Mouse (Mus musculus) limb, embryonic 15.5 days (tissue): ENCODE data around the gene Mypn. TPM values are rescaled to one million over a fixed set of nuclear protein-coding genes. Genes with fewer than 3 reads are reported as not detected.

Source experiments
- ATAC-seq: fragments of 200-750 bp; cut with Nextera tagmentation; 2 replicates; pipeline ENCODE4 v1.8.0; 2017; ENCODE audit warnings: low read depth, moderate TSS enrichment; ENCODE audit not compliant: insufficient number of reproducible peaks, low FRiP score, low TSS enrichment
- H3K27ac ChIP-seq: fragments of 300-500 bp; sonication (generic); 2 replicates; pipeline ENCODE4 v1.5.1; 2015; ENCODE audit warnings: moderate library complexity, mild to moderate bottlenecking, inconsistent platforms
- H3K27me3 ChIP-seq: fragments of 300-500 bp; sonication (generic); 2 replicates; pipeline ENCODE4 v1.6.1; 2015; ENCODE audit warnings: inconsistent platforms
- H3K36me3 ChIP-seq: fragments of 300-500 bp; sonication (generic); 2 replicates; pipeline ENCODE4 v1.6.1; 2015; ENCODE audit warnings: inconsistent platforms
- H3K4me1 ChIP-seq: fragments of 300-500 bp; sonication (generic); 2 replicates; pipeline ENCODE4 v1.6.1; 2015; ENCODE audit warnings: inconsistent platforms
- H3K4me2 ChIP-seq: fragments of 300-500 bp; sonication (generic); 2 replicates; pipeline ENCODE4 v1.6.1; 2015; ENCODE audit warnings: mild to moderate bottlenecking, inconsistent platforms
- H3K4me3 ChIP-seq: fragments of 300-500 bp; sonication (generic); 2 replicates; pipeline ENCODE4 v1.5.1; 2015; ENCODE audit warnings: mild to moderate bottlenecking, inconsistent platforms
- H3K9ac ChIP-seq: fragments of 300-500 bp; sonication (generic); 2 replicates; pipeline ENCODE4 v1.6.1; 2015; ENCODE audit warnings: inconsistent platforms
- H3K9me3 ChIP-seq: fragments of 300-500 bp; sonication (generic); 2 replicates; pipeline ENCODE4 v1.6.1; 2016; ENCODE audit warnings: inconsistent platforms
- WGBS: fragments of 180-500 bp; shearing (Covaris S2); methylation state at CpG from one replicate; pipeline ENCODE4 v1.1.7; 2015; 5-methylcytosine and 5-hydroxymethylcytosine counted together
- polyA plus RNA-seq: library from polyadenylated mRNA; unstranded; fragments of >200 nt; fragmentation: Nextera tagmentation; extraction: Ambion mirVana; gene quantifications from 2 replicates; pipeline ENCODE4 v1.2.1, GENCODE M21; 2015

Gene Mypn
- polyA plus RNA-seq, 1 experiment from 2014 or later, result 2.5 TPM

DNA sequence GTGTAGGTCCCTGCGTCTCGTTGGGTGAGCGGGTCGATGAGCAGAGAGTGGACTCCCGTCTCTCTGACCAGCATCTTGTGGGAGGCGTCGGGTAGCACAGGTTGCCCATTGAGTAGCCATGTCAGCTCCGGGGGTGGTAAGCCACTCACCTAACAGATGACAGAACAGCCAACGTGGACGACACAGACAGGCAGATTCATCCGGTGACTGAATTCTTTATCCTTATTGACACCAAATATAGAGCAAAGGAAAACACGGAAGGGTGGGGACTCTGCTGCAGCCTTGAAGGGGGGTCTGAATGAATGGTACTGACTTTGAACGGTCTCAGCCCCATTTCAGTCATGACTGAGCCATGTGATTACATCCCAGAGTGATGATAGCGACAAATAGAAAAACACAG, 81.8 kb downstream of the Mypn start:
- H3K4me3 ChIP-seq, result no peak overlapping the region
- 86% methylated on average over 14 of the region's 14 CpGs for WGBS
- ATAC-seq, result no peak
- H3K4me2 ChIP-seq, result no peak overlapping the region
- no peaks in the 10 kb centered on the region for H3K36me3 ChIP-seq
- no peaks in the 10 kb centered on the region for H3K9me3 ChIP-seq
- no peak overlapping the region for H3K9ac ChIP-seq
- H3K27me3 ChIP-seq, result no peaks in the 10 kb centered on the region
- H3K27ac ChIP-seq, result no peak overlapping the region
- no peaks in the 10 kb centered on the region for H3K4me1 ChIP-seq

GRCm38 (mm10) chr10:63119916-63120315, 83.8 kb downstream of the Mypn start:
- H3K4me1 ChIP-seq, result no peaks in the 10 kb centered on the region
- H3K9ac ChIP-seq, result no peak overlapping the region
- H3K27me3 ChIP-seq, result no peaks in the 10 kb centered on the region
- H3K36me3 ChIP-seq, result no peaks in the 10 kb centered on the region
- ATAC-seq, result no peak
- H3K4me2 ChIP-seq, result no peak overlapping the region
- no peak overlapping the region for H3K27ac ChIP-seq
- H3K4me3 ChIP-seq, result no peak overlapping the region
- H3K9me3 ChIP-seq, result no peaks in the 10 kb centered on the region
- 79% methylated on average over 14 of the region's 14 CpGs for WGBS

DNA sequence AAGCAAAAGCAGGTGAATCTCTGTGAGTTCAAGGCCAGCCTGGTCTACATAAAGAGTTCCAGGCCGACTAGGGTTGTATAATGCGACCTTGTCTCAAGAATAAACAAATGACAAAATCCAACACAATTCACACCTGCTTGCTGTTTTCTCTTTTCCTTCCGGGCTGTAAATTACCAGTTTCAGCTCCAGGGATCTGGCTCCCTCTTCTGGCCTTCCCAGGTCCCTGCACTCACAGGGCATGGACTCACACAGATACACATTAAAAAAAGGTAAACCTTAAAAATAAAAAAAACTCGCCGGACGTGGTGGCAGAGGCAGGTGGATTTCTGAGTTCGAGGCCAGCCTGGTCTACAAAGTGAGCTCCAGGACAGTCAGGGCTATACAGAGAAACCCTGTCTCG, 86.2 kb downstream of the Mypn start:
- no peaks in the 10 kb centered on the region for H3K9me3 ChIP-seq
- no peaks in the 10 kb centered on the region for H3K36me3 ChIP-seq
- H3K4me2 ChIP-seq, result no peak overlapping the region
- H3K4me1 ChIP-seq, result no peaks in the 10 kb centered on the region
- no peak overlapping the region for H3K27ac ChIP-seq
- H3K4me3 ChIP-seq, result no peak overlapping the region
- no peak overlapping the region for H3K9ac ChIP-seq
- 87% methylated on average over 8 of the region's 8 CpGs for WGBS
- ATAC-seq, result no peak
- no peaks in the 10 kb centered on the region for H3K27me3 ChIP-seq

DNA sequence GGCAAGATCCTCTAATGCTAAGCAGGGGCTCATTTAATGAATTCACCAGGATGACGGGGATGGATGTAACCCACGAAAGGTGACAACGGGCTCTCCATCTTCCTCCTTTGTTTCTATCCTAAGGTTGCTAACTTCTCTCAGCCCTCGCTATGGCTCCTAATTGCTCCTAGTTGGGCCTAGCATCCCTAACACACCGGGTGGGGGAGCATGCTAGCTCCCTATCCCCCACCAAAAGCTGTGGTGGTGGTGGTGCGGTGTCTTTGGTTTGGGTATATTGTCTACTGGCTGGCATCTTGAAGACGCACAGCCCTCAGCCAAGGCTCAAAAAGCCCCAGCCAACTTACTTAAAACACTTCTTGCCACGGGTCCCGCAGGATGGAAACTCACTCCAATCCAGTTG, 87.4 kb downstream of the Mypn start:
- no peak for ATAC-seq
- Histone ChIP-seq H3K27ac (no peak overlapping the region), H3K9ac (no peak overlapping the region), H3K4me3 (no peak overlapping the region), H3K36me3 (no peaks in the 10 kb centered on the region), H3K4me1 (no peaks in the 10 kb centered on the region), H3K4me2 (no peak overlapping the region), H3K9me3 (no peaks in the 10 kb centered on the region), H3K27me3 (no peaks in the 10 kb centered on the region)
- WGBS, result 90% methylated on average over 9 of the region's 9 CpGs

- no peaks in the 10 kb centered on the region for H3K9me3 ChIP-seq
- 84% methylated on average over 15 of the region's 15 CpGs for WGBS
Observed at GRCm38 (mm10) chr10:63115881-63116280, 87.9 kb downstream of the Mypn start.

DNA sequence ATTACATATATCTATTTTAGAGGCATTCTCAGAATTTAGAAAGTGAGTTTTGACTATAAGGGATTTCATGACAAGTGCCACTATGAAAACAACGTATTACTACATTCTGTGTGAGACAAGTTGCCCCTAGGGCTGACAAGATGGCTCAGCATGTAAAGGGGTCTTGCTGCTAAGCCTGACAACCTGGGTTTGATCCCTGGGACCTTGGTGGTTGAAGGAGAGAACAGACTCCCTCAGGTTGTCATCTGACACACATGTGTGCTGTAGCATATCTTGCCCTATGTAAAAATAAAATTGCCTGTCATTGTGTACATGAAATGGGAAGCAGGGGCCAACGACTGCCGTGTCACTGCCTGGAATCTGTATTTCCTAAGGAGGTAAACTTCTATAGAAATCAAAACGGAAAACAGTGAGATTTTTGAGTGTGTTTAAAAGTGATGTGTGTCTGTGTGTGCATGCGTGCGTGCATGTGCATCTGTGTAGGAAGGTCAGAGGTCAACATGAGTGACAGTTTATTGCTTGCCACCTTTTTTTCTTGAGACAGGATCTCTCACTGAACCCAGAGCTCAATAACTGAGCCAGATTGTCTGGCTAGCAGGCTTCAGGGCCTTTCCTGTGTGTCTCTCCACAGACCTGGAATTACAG, 89.9 kb downstream of the Mypn start:
- Histone ChIP-seq H3K27me3 (no peaks in the 10 kb centered on the region), H3K4me2 (no peak overlapping the region), H3K27ac (no peak overlapping the region), H3K36me3 (no peaks in the 10 kb centered on the region), H3K9ac (no peak overlapping the region), H3K4me1 (no peaks in the 10 kb centered on the region), H3K4me3 (no peak overlapping the region), H3K9me3 (no peaks in the 10 kb centered on the region)
- ATAC-seq, result no peak
- WGBS, result 79% methylated on average over 6 of the region's 6 CpGs

More at GRCm38 (mm10) chr10:63115881-63116280, 87.9 kb downstream of the Mypn start:
- no peak for ATAC-seq
- Histone ChIP-seq H3K4me1 (no peaks in the 10 kb centered on the region), H3K4me2 (no peak overlapping the region), H3K27me3 (no peaks in the 10 kb centered on the region), H3K36me3 (no peaks in the 10 kb centered on the region), H3K9ac (no peak overlapping the region), H3K4me3 (no peak overlapping the region), H3K27ac (no peak overlapping the region)

GRCm38 (mm10) chr10:63113027-63113604, 90.6 kb downstream of the Mypn start:
- ATAC-seq, result no peak
- Histone ChIP-seq H3K36me3 (no peaks in the 10 kb centered on the region), H3K27ac (no peak overlapping the region), H3K27me3 (no peaks in the 10 kb centered on the region), H3K4me3 (no peak overlapping the region), H3K4me1 (no peaks in the 10 kb centered on the region), H3K9me3 (no peaks in the 10 kb centered on the region), H3K4me2 (no peak overlapping the region), H3K9ac (no peak overlapping the region)
- 53% methylated on average over 5 of the region's 5 CpGs for WGBS

DNA sequence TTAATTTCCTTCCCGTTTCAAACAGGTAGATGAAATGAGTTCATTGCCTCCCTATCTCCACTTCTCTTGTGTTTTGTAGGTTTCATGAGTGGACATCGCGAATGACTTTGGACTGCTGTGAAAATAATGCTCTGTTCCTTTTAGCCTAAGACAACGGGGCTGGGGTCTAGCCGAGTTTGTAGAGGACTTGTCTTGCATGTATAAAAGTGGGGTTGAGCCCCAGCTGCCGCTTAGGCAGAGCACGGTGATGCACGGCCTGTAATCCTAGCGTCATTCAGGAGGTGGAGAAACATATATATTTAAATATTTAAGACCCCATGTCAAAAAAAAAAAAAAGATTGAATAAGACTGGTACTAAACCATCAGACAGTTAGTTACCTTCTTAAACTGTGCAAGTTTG, 103.1 kb downstream of the Mypn start:
- peak overlapping the region; percentile 52 for H3K4me3 ChIP-seq
- peaks cover 28% of the 10 kb centered on the region for H3K27me3 ChIP-seq
- H3K4me2 ChIP-seq, result peak overlapping the region; percentile 94
- H3K9ac ChIP-seq, result no peak overlapping the region
- no peaks in the 10 kb centered on the region for H3K9me3 ChIP-seq
- ATAC-seq, result no peak
- H3K4me1 ChIP-seq, result peaks cover 14% of the 10 kb centered on the region
- no peaks in the 10 kb centered on the region for H3K36me3 ChIP-seq
- H3K27ac ChIP-seq, result no peak overlapping the region
- 12% methylated on average over 9 of the region's 9 CpGs for WGBS

GRCm38 (mm10) chr10:63099941-63100562, 103.7 kb downstream of the Mypn start:
- H3K36me3 ChIP-seq, result no peaks in the 10 kb centered on the region
- WGBS, result under 1% methylated on average over 62 of the region's 62 CpGs
- H3K9me3 ChIP-seq, result no peaks in the 10 kb centered on the region
- H3K4me3 ChIP-seq, result peak overlapping the region; percentile 52
- peak overlapping the region; percentile 94 for H3K4me2 ChIP-seq
- peaks cover 14% of the 10 kb centered on the region for H3K4me1 ChIP-seq
- H3K27me3 ChIP-seq, result peaks cover 28% of the 10 kb centered on the region
- ATAC-seq, result peak; percentile 44
- no peak overlapping the region for H3K27ac ChIP-seq
- H3K9ac ChIP-seq, result peak overlapping the region; percentile 47

DNA sequence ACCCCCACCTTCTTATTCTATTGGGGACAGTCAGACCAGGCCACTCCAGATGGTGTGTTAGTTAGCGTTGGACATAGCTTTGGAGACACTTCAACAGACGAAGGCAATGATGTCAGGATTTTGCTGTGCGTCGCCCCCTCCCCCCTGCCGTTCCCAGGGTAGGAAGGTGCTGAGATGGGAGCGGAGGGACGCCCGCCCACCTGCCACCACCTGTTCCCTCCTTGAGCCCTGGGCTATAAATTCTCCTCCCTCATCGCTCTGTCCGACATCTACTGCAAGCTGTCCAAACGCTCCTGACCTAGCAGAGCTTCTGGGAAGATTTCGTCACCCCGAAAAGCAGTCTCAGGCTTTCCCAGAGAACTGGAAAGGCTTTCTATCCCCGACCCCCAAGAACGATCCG, 104.2 kb downstream of the Mypn start, which contains the start of gene Atoh7:
Gene Atoh7, plus strand, starts transcription at position 131 of the 400 bp plus-strand sequence.
- peak within 1 kb of the TSS; percentile 47 for H3K9ac ChIP-seq
- H3K27me3 ChIP-seq, result peaks cover 28% of the 10 kb centered on the region
- 7% methylated on average over 16 of the region's 16 CpGs for WGBS
- peaks cover 14% of the 10 kb centered on the region for H3K4me1 ChIP-seq
- H3K9me3 ChIP-seq, result no peaks in the 10 kb centered on the region
- H3K4me3 ChIP-seq, result peak within 1 kb of the TSS; percentile 52
- H3K36me3 ChIP-seq, result no peaks in the 10 kb centered on the region
- H3K27ac ChIP-seq, result no peak within 1 kb of the TSS
- no peak for ATAC-seq
- peak within 1 kb of the TSS; percentile 94 for H3K4me2 ChIP-seq

DNA sequence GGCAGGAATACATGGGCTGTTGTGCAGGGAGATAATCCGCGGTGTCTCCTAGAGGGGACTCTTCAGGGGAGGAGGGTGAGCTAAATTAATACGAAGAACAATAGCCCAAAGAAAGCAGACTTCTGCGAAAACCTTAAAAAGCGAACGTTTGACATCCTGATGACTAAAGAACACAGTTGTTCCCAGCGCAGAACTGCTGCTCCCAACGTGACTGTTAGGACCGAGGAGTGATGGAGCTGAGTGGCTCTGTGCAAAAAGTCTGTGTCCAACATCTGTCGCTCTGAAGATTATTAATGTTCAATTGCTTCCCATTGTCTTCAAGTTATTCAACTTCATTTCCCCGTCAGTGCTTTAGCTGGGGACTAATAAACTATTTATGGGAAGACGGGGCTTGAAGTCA, 105.6 kb downstream of the Mypn start:
- WGBS, result 63% methylated on average over 12 of the region's 12 CpGs
- no peak overlapping the region for H3K9ac ChIP-seq
- no peak for ATAC-seq
- peaks cover 28% of the 10 kb centered on the region for H3K27me3 ChIP-seq
- no peak overlapping the region for H3K4me3 ChIP-seq
- H3K9me3 ChIP-seq, result no peaks in the 10 kb centered on the region
- H3K4me1 ChIP-seq, result peaks cover 14% of the 10 kb centered on the region
- H3K36me3 ChIP-seq, result no peaks in the 10 kb centered on the region
- no peak overlapping the region for H3K27ac ChIP-seq
- no peak overlapping the region for H3K4me2 ChIP-seq

- Histone ChIP-seq H3K27ac (no peak overlapping the region), H3K27me3 (peaks cover 28% of the 10 kb centered on the region), H3K4me2 (no peak overlapping the region), H3K4me3 (no peak overlapping the region), H3K4me1 (peaks cover 14% of the 10 kb centered on the region), H3K9me3 (no peaks in the 10 kb centered on the region), H3K36me3 (no peaks in the 10 kb centered on the region), H3K9ac (no peak overlapping the region)
- WGBS, result 29% methylated on average over 2 of the region's 2 CpGs
- no peak for ATAC-seq
Observed at GRCm38 (mm10) chr10:63096757-63097156, 107.0 kb downstream of the Mypn start.
